Mouse (Mus musculus): ENCODE measurements around the gene Gm17662. TPM values are rescaled to one million over a fixed set of nuclear protein-coding genes. Genes with fewer than 3 reads are reported as not detected.

Gene Gm17662
- total RNA-seq, 2 experiments from 2014 or later = not detected

- no peak for DNase-seq (ENCODE audit: low spot score in 2 of 2)
- intact Hi-C loops (cut with DNase I) = no loop called here
Measured at GRCm38 (mm10) chr4:104876323-104876722, 19.2 kb downstream of the Gm17662 start, which contains the start of gene C8a. C8a (minus strand) TSS chr4:104876398.

- intact Hi-C loops (cut with DNase I) = no loop called here
- DNase-seq (ENCODE audit: low spot score in 2 of 2) = no peak
Measured at GRCm38 (mm10) chr4:104887486-104887885, 30.4 kb downstream of the Gm17662 start.

- intact Hi-C loops (cut with DNase I) = no loop called here
Measured at GRCm38 (mm10) chr4:104888499-104889262, 31.6 kb downstream of the Gm17662 start.

GRCm38 (mm10) chr4:104891708-104892107 lies 34.6 kb downstream of the Gm17662 start:
- intact Hi-C loops (cut with DNase I) = loop anchor here (5.0 to 10.0 kb wide), 4 partner anchors 164 to 524 kb away; no protein-coding TSS in a partner anchor
- DNase-seq (ENCODE audit: low spot score in 2 of 2) = no peak

More at GRCm38 (mm10) chr4:104888499-104889262, 31.6 kb downstream of the Gm17662 start:
- DNase-seq (ENCODE audit: low spot score in 2 of 2) = no peak

- intact Hi-C loops (cut with DNase I) = loop anchor here (5.0 to 10.0 kb wide), 4 partner anchors 166 to 526 kb away; no protein-coding TSS in a partner anchor
- peak in 1 of 2 experiments; percentile 24 for DNase-seq (ENCODE audit: low spot score in 2 of 2)
Measured at GRCm38 (mm10) chr4:104893588-104893987, 36.5 kb downstream of the Gm17662 start.

- DNase-seq (ENCODE audit: low spot score in 2 of 2) = peak; percentile 65 to 68
- intact Hi-C loops (cut with DNase I) = loop anchor here (5.0 to 10.0 kb wide), 4 partner anchors 167 to 527 kb away; no protein-coding TSS in a partner anchor
Measured at GRCm38 (mm10) chr4:104894004-104894734, 37.0 kb downstream of the Gm17662 start.

- intact Hi-C loops (cut with DNase I) = no loop called here
- no peak for DNase-seq (ENCODE audit: low spot score in 2 of 2)
Measured at GRCm38 (mm10) chr4:104902836-104903235, 45.7 kb downstream of the Gm17662 start.

GRCm38 (mm10) chr4:104905049-104905448 lies 47.9 kb downstream of the Gm17662 start:
- DNase-seq (ENCODE audit: low spot score in 2 of 2) = no peak
- intact Hi-C loops (cut with DNase I) = no loop called here

Other genes starting within 250 kb of the Gm17662 start
- not detected for gene C8b, start 91.0 kb upstream of the Gm17662 start, total RNA-seq (2021)
- not detected for gene C8a, start 19.1 kb downstream of the Gm17662 start, total RNA-seq (2021)
- 1 to 10 TPM; 1.3 to 1.9 TPM for gene Fyb2, start 56.1 kb downstream of the Gm17662 start, total RNA-seq (2021)